Mouse (Mus musculus): ENCODE results near the gene Adipor2.
A peak's percentile ranks its signal among the peaks of the same experiment; 100 is the strongest.

The Adipor2 gene

DNA sequence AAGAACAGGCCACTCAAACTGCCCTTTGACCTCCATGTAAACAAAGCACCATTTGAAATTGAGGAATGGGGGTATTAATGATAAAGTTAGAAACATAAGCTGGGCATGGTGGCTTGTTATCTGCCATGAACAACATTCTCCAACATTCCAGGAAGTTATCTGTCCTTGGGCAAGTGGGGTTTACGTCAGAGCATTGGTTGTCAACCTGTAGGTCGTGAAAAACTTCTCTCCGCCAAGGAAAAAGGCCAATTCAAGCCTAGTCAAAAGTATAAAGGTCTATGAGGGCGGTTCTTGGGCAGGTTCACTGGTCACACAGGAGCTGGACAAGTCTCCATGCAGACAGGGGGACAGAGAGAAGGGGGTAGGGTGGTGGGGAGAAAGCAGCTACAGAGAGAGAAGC, 3.5 kb upstream of the Adipor2 start:
- DNase-seq (ENCODE audit: extremely low read depth, low read depth, low spot score) = no peak

DNA sequence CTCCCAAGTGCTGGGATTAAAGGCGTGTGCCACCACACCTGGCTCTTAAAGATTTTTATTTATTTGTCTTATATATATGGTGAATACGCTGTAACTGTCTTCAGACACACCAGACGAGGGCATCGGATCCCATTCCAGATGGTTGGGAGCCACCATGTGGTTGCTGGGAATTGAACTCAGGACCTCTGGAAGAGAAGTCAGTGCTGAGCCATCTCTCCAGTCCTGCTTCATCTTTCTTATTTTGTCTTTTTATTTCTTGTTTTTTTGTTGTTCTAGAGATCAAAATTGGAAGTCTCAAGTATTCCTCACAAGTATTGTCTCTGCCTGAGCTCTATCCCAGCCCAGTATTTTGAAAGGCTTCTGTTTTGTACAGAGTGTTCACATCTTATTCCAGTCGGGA, 2.9 kb upstream of the Adipor2 start:
- no peak for DNase-seq (ENCODE audit: extremely low read depth, low read depth, low spot score)

GRCm38 (mm10) chr6:119419412-119419811, 1.9 kb upstream of the Adipor2 start:
- DNase-seq (ENCODE audit: extremely low read depth, low read depth, low spot score) = no peak

DNA sequence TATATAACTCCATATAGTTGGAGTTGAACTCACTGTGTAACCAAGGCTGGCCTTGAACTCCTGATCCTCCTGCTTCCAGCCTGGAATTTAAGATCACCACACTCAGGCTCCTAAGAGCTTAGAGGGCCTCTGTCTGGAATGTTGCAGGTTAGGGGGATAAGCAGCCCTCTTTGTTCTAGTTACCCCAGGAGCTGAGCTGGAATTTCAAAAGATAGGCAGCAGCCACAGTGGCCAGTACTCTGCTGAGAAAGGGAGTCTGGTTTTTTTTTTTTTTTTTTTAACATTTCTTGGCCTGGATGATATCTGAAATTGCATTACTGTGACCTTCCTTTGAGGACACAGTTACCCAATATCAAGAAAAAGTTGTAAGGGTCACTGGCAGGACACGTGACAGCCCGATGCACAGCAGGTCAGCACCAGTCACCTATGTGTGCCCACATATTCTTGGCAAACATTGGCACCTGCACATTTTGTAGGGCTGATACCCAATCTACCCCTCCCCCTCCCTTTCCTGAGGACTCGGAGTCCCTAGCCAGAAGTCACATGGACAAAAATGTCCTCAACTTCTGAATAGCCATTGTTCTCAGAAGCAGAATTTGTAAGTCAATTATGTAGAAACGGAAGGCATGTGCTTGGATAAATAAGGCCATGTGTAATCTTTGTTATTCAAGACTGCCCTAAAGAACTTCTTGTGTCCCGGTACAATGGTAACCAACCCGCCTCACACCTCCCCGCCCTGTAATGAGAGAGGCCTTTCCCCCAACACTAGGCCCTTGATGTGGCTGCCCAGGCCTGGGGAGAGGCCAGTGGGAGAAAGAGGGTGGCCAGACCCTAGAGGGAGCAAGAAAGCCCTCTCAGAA, 1.1 kb upstream of the Adipor2 start:
- peak; percentile 37 for DNase-seq (ENCODE audit: extremely low read depth, low read depth, low spot score)

DNA sequence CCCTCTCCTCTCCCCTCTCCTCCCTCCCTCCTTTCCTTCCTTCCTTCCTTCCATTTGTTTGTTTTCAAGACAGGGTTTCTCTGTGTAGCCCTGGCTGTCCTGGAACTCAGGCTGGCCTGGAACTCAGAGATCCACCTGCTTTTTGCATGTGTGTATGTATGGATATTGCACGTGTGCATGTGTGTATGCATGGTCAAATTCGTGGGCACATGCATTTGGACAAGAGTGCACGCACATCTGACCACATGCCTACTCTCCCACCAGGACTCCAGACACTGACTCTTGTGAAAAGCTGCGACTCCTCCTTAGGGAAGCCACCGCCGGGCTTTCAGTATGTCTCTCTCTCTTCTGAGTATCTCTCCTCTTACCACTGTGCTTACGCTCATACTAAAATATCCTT, 317 bp upstream of the Adipor2 start:
- no peak for DNase-seq (ENCODE audit: extremely low read depth, low read depth, low spot score)

GRCm38 (mm10) chr6:119416643-119417042, 861 bp downstream of the Adipor2 start:
- peak; percentile 91 for DNase-seq (ENCODE audit: extremely low read depth, low read depth, low spot score)

DNA sequence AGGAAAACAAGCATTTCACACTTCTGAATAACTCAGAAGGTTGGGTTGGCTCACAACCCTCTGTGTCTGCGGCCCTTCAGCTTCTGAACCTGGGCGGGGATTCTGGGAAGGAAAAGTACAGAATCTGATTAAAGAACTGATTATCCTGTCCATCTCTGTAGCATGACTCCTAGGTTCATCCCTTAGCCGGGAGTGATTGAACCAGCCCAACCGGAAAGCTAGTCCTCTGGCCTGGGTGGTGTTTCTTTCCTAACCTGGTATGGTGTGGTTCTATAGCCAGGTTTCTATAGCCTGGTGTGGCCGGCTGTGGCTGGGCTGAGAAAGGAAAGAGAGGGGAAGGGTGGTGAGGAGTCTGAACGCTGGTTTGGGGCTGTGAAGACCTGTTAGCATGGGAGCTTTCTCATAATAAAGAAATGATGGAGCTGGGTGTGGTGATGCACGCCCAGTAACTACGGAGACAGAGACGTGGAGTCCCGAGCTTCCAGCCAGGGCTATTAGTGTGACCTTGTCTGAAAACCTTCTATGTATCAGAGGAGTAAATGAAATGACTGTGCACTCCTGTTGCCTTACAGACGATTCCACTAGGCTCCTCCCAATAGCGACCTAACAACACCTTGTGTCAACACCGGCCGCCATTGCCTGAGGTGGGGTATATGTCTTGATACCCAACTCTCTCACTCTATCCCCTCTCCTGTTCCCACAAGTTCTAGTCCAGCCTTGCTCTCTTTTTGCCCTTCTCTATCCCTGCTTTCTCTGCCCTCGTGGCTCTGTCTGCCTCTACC, 3.1 kb downstream of the Adipor2 start:
- DNase-seq (ENCODE audit: extremely low read depth, low read depth, low spot score) = peak; percentile 55

DNA sequence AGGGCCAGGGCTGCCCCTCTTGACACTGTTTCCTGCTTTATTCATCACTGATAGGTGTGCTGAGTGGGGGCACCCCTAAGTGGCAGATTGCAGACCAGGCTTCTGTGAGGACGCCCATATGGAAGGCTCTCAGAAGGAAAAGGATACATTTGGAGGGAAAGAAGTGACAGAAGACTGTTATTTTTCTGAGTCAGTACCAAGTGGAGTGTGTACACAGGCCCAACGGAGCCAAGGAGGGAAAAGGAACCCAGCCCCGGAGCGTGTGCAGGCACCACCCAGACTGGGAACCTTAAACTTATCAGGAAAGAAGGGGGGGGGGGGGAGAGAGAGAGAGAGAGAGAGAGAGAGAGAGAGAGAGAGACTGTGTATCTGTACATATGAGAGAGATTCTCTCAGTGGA, 4.9 kb downstream of the Adipor2 start:
- no peak for DNase-seq (ENCODE audit: extremely low read depth, low read depth, low spot score)

DNA sequence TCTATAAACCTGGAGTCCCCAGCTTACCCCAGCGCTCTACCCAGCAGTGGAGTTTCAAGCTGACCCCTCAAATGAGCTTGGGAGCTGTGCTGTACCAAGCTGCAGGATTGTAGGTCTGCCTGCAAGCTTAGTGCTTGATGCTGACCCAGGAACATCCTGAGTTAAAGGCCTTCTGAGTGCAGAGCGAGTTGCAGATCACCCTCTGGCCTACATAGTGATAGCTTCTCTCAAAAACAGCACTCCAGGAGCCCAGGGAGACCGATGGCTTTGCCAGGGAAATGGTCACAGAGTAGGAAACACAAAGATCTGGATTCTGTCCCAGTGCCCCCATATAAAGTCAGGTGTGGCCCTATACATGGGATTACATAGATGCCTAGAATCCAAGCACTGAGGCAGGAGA, 6.0 kb downstream of the Adipor2 start:
- no peak for DNase-seq (ENCODE audit: extremely low read depth, low read depth, low spot score)

DNA sequence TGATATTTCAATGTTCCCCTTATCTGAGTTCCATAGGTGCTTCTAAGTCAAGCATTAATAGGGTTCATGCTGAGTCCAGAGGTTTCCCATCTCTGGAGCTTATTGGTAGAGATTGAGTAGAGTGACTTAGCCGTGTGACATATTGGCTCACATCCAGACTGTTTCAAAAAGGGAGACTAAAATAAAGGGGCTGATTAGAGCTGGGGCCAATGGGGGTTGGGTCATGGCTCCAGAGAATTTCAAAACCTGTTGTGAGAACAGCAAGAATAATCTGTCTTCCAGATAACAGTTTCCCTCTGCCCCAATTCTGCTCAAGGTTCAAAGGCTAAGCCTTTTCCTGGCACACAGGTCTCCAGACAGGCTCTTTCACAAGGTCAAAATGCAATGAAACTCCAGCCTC, 7.7 kb downstream of the Adipor2 start:
- peak; percentile 56 for DNase-seq (ENCODE audit: extremely low read depth, low read depth, low spot score)

- DNase-seq (ENCODE audit: extremely low read depth, low read depth, low spot score) = no peak
Measured at GRCm38 (mm10) chr6:119408582-119408981, 8.9 kb downstream of the Adipor2 start.

DNA sequence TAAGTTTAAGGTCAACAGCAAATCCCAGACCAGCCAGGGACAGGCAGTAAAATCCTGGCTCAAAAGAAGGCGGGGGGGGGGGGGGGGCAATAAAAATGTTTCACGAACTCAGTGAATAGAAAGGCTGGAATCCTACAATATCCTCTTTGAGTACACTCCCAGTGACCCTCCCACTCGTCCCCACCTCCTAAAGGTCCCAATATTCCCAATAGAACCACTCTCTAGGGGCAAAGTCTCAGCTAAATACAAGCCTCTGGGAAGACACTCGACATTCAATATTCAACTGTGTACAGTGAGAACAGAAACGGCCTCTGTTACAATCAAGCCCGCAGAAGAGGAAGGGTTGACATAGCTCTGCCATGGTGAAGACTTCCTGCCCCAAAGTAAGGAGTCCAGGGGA, 9.7 kb downstream of the Adipor2 start:
- no peak for DNase-seq (ENCODE audit: extremely low read depth, low read depth, low spot score)

DNA sequence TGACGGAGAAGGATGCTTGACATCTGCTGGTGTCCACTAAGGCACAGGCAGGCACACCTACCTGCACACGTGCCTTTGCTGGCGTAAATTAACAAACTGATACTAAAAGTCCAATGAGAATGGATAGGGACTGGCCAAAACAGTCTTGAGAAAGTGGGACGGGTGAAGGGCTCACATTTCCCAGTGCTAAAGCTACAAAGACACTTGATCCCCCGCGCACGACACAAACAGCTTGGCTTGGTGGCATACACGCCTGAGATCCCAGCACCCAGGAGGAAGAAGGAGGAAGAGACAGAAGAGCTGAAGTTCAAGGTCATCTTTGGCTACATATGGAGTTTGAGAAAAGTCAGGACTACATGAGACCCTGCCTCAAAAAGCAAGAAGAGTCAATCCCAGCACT, 11.0 kb downstream of the Adipor2 start:
- DNase-seq (ENCODE audit: extremely low read depth, low read depth, low spot score) = no peak

DNA sequence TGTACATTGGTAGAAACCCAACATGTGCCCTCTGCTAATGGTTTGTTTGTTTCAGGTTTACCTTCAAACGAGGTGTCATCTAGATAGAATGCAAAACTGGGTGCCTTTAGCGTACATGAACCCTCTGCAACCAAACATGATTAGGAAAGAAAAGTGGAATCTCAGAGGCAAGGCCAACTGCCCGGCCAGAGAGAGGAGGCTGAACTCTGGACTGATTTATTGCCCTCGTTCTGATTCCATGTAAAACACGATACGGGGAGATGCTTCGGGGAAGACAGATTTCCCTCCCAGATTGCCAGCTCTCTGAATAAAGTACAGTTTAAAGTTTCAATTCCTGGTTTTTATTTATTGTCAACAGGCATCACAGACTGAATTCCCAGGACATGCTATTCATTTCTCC, 12.2 kb downstream of the Adipor2 start:
- DNase-seq (ENCODE audit: extremely low read depth, low read depth, low spot score) = no peak

GRCm38 (mm10) chr6:119404854-119405253, 12.7 kb downstream of the Adipor2 start:
- no peak for DNase-seq (ENCODE audit: extremely low read depth, low read depth, low spot score)

DNA sequence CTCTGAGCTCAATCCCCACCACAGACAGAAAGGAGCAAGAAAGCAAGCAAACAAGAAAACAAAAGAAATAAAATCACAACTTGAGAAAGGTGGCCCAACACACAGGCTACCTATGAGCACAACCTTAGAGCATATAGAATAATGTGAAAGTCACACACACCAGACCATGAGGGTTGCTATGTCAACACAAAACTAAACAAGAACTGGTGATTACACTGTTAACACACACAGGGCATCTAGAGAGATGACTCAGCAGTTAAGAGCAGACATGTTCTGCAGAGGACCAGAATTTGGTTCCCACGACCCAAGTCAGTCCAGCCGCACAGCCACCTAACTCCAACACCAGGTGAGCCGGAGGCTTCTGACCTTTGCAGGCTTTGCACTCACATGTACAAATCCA, 14.5 kb downstream of the Adipor2 start:
- DNase-seq (ENCODE audit: extremely low read depth, low read depth, low spot score) = no peak

DNA sequence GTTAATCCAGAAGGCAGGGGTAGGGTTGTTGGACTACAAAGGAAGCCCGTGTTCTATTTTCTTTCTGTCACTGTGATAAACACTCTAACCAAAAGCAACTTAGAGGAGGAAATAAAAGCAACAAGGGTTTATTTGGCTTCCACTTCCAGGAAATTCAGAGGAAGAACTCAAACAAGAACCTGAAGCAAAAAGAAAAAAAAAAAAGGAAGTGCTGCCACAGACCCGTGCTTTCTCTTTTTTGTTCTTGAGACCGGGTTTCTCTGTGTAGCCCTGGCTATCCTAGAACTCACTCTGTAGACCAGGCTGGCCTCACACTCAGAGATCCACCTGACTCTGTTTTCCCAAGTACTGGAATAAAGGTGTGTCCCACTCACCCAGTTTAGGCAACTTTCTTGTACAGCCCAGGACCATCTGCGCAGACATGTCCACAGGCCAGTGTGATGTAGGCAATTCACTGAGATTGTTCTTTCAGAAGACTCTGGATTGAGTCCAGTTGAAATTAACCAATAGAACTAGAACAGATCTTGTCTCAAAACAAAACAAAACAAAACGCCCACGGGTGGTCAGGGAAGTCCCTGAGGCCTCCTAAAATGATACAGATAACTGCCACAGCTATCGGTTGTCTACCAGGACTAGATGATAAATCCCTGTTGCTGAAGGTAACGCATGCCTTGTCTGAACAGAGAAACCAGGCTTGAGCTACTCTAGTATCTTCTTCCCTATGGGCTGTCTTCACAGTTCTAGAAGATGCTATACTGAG, 15.8 kb downstream of the Adipor2 start:
- no peak for DNase-seq (ENCODE audit: extremely low read depth, low read depth, low spot score)

DNA sequence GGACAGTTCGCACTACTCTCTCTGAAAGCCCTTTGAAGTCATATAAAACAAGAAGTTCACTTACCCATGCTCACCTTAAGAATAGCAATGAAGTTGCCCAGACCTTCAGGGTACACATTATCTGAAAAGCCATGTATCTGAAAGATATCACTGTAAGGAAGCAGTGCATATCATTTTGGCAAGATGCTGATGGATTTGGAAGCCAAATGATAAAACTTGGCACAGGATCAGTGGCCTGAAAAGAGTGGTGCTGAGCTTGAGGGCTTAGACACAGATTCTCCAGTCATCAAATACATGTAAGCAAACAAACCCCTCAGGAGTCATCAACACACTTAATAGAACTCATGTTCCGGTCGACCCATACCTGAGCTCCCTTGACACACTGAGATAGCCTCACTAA, 16.9 kb downstream of the Adipor2 start:
- no peak for DNase-seq (ENCODE audit: extremely low read depth, low read depth, low spot score)

DNA sequence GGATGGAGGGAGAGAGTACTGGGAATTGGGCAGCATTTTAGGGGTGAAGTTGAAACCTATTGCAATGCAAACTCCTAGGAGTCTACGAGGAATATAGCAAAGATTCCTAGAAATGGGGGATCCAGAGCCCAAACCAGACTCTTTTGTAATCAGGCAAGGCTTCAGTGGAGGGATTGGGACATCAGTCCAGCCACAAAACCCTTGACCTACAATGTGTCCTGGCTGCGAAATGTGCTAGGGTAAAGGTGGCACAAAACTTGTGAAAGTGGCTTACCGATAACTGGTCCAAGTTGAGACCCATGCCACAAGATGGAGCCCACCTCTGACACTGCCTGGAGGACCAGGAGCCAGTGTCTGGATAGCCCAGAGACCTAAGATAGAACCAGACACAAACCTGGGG, 18.1 kb downstream of the Adipor2 start:
- DNase-seq (ENCODE audit: extremely low read depth, low read depth, low spot score) = no peak

- no peak for DNase-seq (ENCODE audit: extremely low read depth, low read depth, low spot score)
Measured at GRCm38 (mm10) chr6:119396309-119396634, 21.2 kb downstream of the Adipor2 start.

DNA sequence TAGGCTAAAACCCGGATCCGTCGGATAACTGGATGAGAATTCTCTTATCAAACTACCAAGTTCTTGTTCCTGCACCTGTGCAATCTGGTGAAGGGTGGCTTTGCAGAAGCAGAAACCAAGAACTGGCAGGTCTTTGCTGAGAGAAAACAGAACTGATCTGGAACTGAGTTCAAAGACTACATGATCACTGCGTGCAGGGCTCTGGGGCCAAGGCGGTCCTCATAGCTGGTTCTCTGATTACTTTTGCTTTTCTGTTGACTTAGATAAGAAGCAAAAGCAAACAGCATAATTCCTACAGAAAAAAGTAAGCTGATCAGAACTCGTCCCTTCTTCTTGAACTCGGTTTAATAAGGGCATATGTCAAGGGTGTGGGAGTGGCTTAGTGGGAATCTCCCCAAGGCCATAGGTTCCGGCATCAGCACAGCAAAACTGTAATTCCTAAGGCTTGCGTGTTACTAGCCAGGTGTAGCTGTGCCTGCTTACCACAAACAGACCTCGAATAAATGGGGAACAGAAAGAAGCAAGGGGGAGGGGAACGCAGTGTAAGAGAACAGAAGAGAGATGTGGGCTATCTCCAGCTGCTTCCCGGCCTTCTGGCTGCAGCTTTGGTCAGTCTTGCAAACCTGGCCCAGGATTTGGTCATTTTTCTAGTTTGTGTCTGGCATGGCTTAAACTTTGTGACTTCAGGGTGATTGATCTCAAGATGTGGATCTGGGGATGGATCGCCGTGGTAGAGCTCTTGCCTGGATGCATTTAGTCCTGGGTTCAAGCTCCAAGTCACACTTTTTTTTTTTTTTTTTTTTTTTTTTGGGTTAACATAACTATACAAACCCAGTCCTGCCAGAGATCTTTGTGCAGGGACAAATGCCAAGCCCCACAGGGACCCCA, 21.8 kb downstream of the Adipor2 start:
- DNase-seq (ENCODE audit: extremely low read depth, low read depth, low spot score) = no peak

All from fat pad, adult 2 months (tissue).